Mouse (Mus musculus) liver, embryonic 14.5 days (tissue): ENCODE data around the gene Olfr12.

Experiments used
- CTCF ChIP-seq: IDR thresholded peaks from 2 replicates; pipeline ENCODE4 v1.5.1; 2016; ENCODE audit warnings: antibody characterized with exemption, low read depth, control low read depth
- EP300 ChIP-seq: IDR thresholded peaks from 2 replicates; pipeline ENCODE4 v1.6.1; 2016; ENCODE audit warnings: antibody characterized with exemption, low read depth

DNA sequence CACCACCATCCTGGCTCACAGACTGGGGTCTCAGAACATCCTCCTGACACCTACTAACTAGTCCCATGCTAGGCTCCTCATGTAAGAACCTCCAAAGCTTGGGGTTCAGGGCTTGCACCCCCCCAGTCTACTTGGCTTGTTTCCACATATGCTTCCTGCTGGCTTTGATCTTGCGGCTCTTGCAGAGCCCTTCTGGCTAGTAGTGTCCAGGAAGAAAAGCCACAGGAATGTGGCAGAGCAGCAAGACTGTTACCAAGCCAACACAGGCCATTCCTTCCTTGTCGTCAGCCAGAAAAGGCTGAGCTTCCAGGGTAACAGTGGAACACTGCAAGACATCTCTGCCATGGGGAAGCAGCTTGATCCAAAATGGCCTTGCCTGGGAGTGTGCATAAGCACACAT is 37.1 kb downstream of the Olfr12 start:
- TF ChIP-seq CTCF (no peak), EP300 (no peak)
